Mouse (Mus musculus): Measurements from ENCODE around the gene Dapk1.

GRCm38 (mm10) chr13:60740248-60740647 lies 138.5 kb downstream of the Dapk1 start:
- no peak for TF ChIP-seq POLR2A (IDR thresholded peaks at IDR 0.05; ENCODE audit: borderline replicate concordance, control insufficient read depth, low read depth, low read length)
- TF ChIP-seq CTCF (IDR thresholded peaks at IDR 0.05; ENCODE audit: control insufficient read depth, insufficient read depth, low read length), result no peak
